23 mouse cellular contexts compared by ENCODE assay signal in genomic region chr3:51814073-51814472, GRCm38 (mm10).
A peak's percentile ranks its signal among the peaks of the same experiment; 100 is the strongest.
DNase-seq lines count a peak whose midpoint lies in the region; ATAC-seq and TF ChIP-seq lines count a peak whose summit lies in the region.
"Had no signal": no experiment of that assay in that cellular context is flagged by ENCODE, and none has a peak within 500 bp of the region (broad histone marks: within the 10 kb centered on the region; RNA-seq: fewer than 3 reads in every experiment).

No protein-coding gene starts in this region.

- no peaks in the 10 kb centered on the region for H3K27me3 ChIP-seq in liver, postnatal 0 days (ENCODE audit: insufficient read depth, low read length)
- no peaks in the 10 kb centered on the region for H3K27me3 ChIP-seq in liver, embryonic 13.5 days
- H3K27me3 ChIP-seq: embryonic facial prominence, embryonic 15.5 days; heart, embryonic 15.5 days; hindbrain, embryonic 13.5 days had no signal

- peaks cover 19% of the 10 kb centered on the region for H3K4me1 ChIP-seq in liver, postnatal 0 days (ENCODE audit: insufficient read depth)
- H3K4me1 ChIP-seq in liver, embryonic 13.5 days (replicated peaks): peaks cover 52% of the 10 kb centered on the region
- H3K4me1 ChIP-seq: embryonic facial prominence, embryonic 15.5 days; heart, embryonic 15.5 days had no signal

- peak; percentile 46 for DNase-seq in liver
- DNase-seq in liver, postnatal 0 days: no peak
- no peak for DNase-seq in liver, embryonic 13.5 days
- no peak for DNase-seq in cerebellum, postnatal 36 days
- DNase-seq in left cerebral cortex, adult 11 months (ENCODE audit: low spot score): no peak
- DNase-seq: adrenal gland, postnatal 10 days; B cell, adult 2 months; cerebellum, adult 18-20 months; cerebellum, adult 9-11 months; embryo, embryonic 11 days; gastrocnemius, postnatal 14 days; heart, adult 2 months; heart, postnatal 14 days had no signal

- no peak overlapping the region for H3K9ac ChIP-seq in liver, postnatal 0 days (replicated peaks)
- no peak overlapping the region for H3K9ac ChIP-seq in liver, embryonic 13.5 days
- H3K9ac ChIP-seq: embryonic facial prominence, embryonic 15.5 days; heart, embryonic 15.5 days; hindbrain, embryonic 13.5 days had no signal

- H3K4me3 ChIP-seq in liver, postnatal 0 days (ENCODE audit: low read depth, low read length): no peak overlapping the region
- no peak overlapping the region for H3K4me3 ChIP-seq in liver, embryonic 13.5 days (replicated peaks)
- H3K4me3 ChIP-seq: embryonic facial prominence, embryonic 15.5 days; heart, adult 2 months; heart, embryonic 15.5 days; hindbrain, embryonic 13.5 days had no signal

- no peak for ATAC-seq in liver, postnatal 0 days
- ATAC-seq in liver, embryonic 13.5 days (ENCODE audit: low read depth): peak; percentile 83
- peak; percentile 70 for ATAC-seq in megakaryocyte progenitor cell, adult 5-6 weeks (replicated peaks; ENCODE audit: poor library complexity)
- no peak for ATAC-seq in erythroblast, adult 5-6 weeks (replicated peaks; ENCODE audit: low FRiP score, poor library complexity, severe bottlenecking)
- ATAC-seq: CD4-positive, CD25-positive, alpha-beta regulatory T cell, adult 4 months; forebrain, embryonic 16.5 days; hindbrain, postnatal 0 days had no signal

- no peaks in the 10 kb centered on the region for H3K36me3 ChIP-seq in liver, postnatal 0 days (replicated peaks; ENCODE audit: insufficient read depth, low read length)
- no peaks in the 10 kb centered on the region for H3K36me3 ChIP-seq in liver, embryonic 13.5 days
- H3K36me3 ChIP-seq: embryonic facial prominence, embryonic 15.5 days; G1E; heart, embryonic 15.5 days; hindbrain, embryonic 13.5 days had no signal

- TF ChIP-seq CTCF in liver, postnatal 0 days (IDR thresholded peaks at IDR 0.05; ENCODE audit: low read depth): no peak

- no peak overlapping the region for H3K27ac ChIP-seq in liver, postnatal 0 days (ENCODE audit: low read depth)
- H3K27ac ChIP-seq in liver, embryonic 13.5 days: peak overlapping the region; percentile 53
- H3K27ac ChIP-seq: embryonic facial prominence, embryonic 15.5 days; heart, adult 2 months; heart, embryonic 15.5 days; hindbrain, embryonic 13.5 days; hindbrain, postnatal 0 days had no signal

- no peaks in the 10 kb centered on the region for H3K9me3 ChIP-seq in liver, postnatal 0 days (ENCODE audit: low read length)
- no peaks in the 10 kb centered on the region for H3K9me3 ChIP-seq in liver, embryonic 13.5 days (replicated peaks)
- H3K9me3 ChIP-seq: embryonic facial prominence, embryonic 15.5 days; G1E; heart, embryonic 15.5 days; hindbrain, embryonic 13.5 days had no signal

- no peak for TF ChIP-seq EP300 in liver, postnatal 0 days (IDR thresholded peaks at IDR 0.05; ENCODE audit: low read depth)

- H3K4me2 ChIP-seq in liver, postnatal 0 days (ENCODE audit: low read depth, low read length): no peak overlapping the region
- H3K4me2 ChIP-seq in liver, embryonic 13.5 days: peak overlapping the region; percentile 5; the same call in 1 of the 2 replicates
- H3K4me2 ChIP-seq: embryonic facial prominence, embryonic 15.5 days; heart, embryonic 11.5 days; heart, embryonic 15.5 days; hindbrain, embryonic 13.5 days had no signal

- 52% methylated on average over 4 of the region's 4 CpGs for WGBS in liver, postnatal 0 days (ENCODE audit: insufficient replicate concordance)
- 26% methylated on average over 4 of the region's 4 CpGs for WGBS in liver, embryonic 13.5 days (ENCODE audit: insufficient replicate concordance)

Comparison
In these comparisons a context has a peak if more than half of its experiments do, and no peak if none do; other contexts are left out.
1. ATAC-seq: peak in liver, embryonic 13.5 days (single experiment) and megakaryocyte progenitor cell, adult 5-6 weeks (single experiment); none in liver, postnatal 0 days (single experiment) and erythroblast, adult 5-6 weeks (single experiment).